Mouse (Mus musculus): ENCODE data around the gene 1110059E24Rik. TPM values are rescaled to one million over a fixed set of nuclear protein-coding genes. Genes with fewer than 3 reads are reported as not detected.
"Not testable (repeated sequence)": the region's sequence is repeated elsewhere in the genome, so short reads cannot be mapped to it uniquely, and the experiment has no call there.

1110059E24Rik gene
- 10 to 100 TPM; 20.8 TPM for total RNA-seq (2021)
- long read RNA-seq, experiment 1, transcript 1110059E24Rik-201 (4 exons, 1,614 nt): major isoform, 8 of 11 reads
- long read RNA-seq, experiment 1, partial matches to known transcripts: 0 of 11 reads
- long read RNA-seq, experiment 1, other reads (novel, unspliced or antisense): 0 of 11 reads
- long read RNA-seq, experiment 2, transcript 1110059E24Rik-201 (4 exons, 1,614 nt): major isoform, 15 of 21 reads
- long read RNA-seq, experiment 2, partial matches to known transcripts: 0 of 21 reads
- long read RNA-seq, experiment 2, other reads (novel, unspliced or antisense): 0 of 21 reads

DNA sequence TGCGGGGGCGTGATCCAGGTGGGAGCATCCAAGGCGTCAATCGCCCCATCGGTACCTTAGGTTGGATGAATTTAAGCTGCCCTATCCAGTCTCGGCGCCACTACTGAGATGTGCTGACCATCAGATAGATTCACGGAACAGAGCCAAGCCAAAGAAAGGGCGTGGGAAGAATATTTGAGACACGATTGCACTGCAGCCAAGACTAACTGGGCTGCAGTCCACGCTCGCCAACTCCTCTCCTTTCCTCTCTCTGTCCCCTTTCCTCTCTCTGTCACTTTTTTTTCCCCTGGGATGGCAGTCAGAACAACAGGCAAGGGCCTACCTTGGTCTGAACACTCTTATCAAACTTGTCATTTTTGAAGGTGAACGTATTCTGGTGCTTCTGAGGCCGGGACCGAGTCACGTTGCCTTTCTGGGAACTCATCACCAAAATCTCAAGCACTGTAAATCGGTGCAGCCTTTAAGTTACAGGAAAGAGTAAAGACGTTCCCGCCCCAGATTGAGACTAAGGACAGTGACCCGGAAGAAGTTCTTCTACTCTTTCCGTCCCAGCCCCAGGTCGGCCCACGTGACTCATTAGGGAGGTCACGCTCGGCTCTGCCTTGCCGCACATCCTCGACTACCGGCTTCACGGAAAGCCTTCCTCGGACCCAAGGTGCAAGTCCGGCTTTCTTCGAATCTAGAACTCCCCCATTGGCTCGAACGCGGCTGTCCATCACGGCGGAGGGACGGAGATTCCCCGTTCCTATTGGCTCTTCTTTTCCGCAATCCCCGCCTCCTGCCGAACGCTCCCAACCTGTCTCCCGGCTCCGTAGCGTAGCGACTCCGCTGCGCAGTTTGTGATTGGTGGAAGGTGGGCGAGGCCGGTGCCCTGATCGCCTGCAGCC is at the start of gene 1110059E24Rik:
Gene 1110059E24Rik (minus strand): TSS at position 692 of the 887 bp plus-strand sequence.
- peak; percentile 89 to 91 for DNase-seq (ENCODE audit: low spot score in 2 of 2)

DNA sequence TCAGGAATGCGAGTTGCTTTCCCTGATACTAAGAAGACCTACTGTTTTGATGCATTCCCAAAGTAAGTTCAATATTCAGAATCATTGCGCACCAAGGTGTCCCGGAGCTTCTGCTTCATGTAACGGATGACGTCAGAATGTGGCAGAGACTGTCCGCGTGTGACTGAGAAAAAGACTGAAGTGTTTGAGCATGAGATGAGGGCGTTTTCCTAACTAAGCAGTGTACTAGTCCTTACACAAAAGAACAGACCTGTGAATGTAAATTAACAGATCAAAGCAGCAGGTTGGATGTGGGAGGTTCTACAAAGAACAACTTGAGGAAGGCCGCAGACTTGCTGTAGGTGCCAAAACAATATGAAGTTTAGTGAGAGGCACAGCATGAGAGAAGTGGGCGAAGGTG is 28.2 kb upstream of the 1110059E24Rik start:
- no peak for DNase-seq (ENCODE audit: low spot score in 2 of 2)

DNA sequence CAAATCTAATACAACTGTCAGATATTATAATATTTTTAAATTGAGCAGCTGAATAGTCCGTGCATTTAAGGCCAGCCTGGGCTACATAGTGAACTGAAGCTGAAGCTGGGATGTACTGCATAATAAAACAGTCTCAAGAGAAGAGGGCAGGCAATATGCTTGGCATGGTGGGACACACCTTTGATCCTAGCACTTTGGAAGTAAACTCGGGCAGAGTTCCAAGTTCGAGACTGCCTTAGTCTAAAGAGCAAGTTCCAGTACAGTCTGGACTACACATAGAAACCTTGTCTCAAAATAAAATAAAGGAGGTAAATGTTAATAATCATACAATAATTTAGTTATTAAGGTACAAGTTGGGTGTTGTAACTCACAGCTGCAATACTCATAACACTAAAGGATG is 27.3 kb upstream of the 1110059E24Rik start:
- no peak for DNase-seq (ENCODE audit: low spot score in 2 of 2)

DNA sequence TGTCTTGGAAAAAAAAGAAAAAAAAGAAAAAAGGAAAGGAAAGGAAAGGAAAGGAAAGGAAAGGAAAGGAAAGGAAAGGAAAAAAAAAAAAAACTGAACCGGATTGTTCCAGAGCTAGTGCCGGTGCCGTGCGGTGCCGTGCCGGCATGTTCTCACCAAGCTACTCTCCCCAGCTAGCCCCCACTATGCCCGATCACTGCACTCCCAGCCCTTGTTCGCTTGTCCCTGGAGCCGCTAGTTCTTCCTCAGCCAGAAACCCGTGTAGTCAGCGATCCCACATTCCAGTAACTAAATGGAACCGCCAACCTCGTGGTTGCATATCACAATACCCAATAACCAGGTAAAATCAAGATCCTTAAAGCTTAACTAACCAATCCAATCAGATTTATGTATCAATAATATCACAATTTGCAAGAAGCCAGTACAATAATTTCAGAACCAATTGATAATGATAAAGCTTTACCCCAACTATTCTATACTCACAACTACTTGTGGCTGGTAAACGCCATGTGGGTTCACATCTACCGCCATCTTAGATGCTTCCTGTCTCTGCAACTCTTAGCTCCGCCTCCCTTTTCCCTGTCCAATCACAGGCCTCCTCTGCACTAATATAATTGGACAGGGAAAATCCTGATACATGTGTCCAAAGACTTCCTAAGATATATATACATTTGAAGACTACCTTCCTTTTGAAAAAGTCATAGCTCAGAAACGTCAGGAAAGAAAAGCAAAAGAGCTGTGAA is 21.7 kb upstream of the 1110059E24Rik start:
- DNase-seq (ENCODE audit: low spot score in 2 of 2): no peak

DNA sequence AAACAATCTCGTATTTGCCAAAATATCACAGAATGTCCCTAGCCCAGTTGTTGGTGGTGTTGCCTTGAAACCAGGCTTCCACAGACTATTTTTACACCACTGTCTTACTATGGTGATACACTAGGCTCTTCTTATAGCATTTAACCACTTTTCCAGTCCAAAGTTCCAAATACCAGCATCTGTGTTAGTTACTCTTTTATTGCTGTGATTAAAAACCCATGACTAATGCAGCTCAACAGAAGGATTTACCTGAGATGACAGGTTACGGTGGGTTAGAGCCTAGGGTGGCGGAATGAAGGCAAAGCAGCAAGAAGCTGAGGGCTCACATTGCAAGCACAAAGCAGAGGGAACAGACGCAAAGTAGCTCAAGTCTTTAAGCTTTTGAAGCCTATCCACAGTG is 16.9 kb upstream of the 1110059E24Rik start:
- DNase-seq (ENCODE audit: low spot score in 2 of 2): no peak

DNA sequence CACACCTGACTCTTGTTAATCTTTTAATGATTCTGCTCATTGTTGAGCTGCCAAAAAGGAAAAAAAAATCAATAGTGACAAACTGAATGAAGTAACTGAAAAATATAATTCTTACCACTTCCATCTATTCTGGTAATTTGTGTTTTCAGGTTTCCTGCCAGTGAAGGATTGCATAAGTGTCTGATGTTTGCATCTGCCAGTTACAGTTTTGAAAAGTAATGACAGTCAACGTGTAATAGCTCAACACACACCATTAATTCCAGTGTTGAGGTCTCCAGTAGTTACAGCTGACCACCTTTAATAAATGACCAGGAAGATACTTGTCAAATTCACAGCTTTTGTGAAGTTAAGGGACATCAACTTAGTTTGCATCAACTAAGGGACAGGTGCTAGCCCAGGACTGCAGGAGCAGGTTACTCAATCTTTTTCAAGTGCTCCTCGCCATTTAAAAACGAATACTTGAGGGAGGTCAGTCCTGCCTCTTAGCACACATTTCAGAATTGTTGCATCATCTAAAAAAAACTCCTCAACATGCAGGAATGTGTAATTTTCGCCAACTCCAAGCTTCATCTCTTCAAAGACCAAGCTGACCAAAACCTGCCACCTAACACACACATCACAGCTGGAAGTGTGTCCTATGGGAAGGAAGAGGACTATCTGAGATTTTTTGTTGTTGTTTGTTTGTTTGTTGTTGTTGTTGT is 11.1 kb upstream of the 1110059E24Rik start:
- no peak for DNase-seq (ENCODE audit: low spot score in 2 of 2)

DNA sequence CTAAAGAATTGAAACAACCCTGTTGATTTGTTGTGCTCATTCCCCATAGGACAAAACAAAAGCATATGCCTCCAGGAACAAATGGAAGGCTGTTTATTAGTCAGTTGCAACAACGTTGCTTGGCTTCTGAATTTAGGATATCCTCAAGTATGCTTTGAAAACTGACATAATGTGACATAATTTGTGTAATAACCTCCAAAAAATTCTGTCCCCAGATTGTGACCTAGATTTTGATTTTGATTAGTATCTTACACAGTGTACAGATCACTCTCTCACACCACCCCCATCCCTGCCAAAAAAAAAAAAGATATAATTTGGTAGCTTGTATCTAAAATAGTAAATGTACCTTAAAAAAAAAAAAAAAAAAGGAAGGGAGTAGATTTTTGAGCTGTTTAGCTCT is 8.0 kb upstream of the 1110059E24Rik start:
- DNase-seq (ENCODE audit: low spot score in 2 of 2): no peak

DNA sequence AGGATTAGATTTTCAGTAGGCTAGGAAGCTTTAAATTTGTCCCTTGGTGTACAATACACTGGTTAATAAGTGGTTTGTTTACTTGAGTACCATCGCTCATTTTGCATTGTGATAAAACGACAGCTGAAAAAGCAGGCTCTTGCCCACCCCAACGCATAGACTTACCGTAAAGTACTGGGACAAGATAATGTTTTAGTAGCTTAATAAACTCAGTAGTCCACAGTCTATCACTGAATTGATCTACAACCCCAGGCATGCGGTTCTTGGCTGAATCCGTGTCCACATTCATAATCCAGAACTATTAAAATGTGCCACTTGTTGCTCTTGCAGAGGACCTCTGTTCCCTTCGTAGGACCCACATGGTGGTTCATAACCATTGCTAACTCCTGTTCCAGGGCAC is 2.0 kb upstream of the 1110059E24Rik start:
- DNase-seq (ENCODE audit: low spot score in 2 of 2): no peak

DNA sequence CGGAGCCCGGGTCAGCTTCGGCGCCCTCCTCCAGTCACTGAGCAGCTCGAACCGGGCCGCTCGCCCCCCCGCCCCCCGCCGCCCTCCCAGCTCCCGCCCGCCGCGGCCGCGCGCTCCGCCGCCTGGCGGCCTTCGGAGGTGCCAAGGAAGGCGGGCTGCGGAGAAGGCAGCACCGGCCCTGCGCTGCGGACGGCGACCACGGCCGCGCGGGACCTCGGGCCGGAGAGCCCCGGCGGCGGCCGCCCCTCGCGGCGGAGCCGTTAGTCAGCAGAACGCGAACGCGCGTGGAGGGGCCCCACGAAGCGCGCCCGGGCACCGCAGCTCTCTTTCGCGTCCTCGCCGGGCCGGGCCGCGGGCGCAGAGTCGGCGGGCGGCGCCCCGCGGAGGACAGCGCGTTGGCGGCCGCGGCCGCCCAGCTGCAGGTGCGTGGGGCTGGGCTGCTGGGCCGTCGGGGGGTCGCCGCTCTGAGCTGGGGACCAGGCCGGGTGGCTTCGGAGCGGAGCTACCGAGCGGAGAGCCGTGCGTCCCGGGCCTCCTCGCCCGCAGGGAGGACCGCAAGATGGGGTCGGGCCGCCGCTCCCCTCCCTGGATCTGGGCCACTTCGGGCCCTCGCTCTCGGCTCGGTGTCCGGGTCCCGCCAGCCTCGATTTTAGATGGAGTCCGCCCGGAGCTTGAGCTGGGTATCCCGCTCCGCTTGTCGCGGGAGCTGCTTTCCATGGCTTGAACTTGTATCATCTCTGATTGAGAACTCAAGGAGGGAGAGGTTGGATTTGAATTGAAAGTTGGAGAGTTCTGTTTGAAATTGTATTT is 601 bp upstream of the 1110059E24Rik start, which contains the start of gene Abhd17b:
Gene Abhd17b (plus strand): TSS at position 14 of the 810 bp plus-strand sequence.
- peak; percentile 65 for DNase-seq (ENCODE audit: low spot score in 2 of 2)

DNA sequence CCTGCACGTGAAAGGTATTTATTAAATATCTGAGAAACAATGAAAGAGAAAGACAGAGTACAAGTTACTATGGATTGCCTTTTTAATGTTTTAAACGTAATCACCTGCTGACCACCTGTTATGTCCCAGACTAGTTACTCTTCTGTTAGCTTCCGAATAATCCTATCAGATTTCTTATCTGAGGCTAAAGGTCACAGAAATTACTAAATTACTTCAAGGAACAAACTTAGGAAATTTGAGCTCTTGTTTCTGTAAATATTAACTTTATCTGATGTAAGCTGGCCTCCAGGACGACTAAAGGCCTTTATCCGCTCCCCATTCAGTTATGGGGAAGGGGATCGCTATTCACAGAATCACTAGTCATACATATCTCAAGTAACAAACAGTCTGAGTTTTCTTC is 1.1 kb downstream of the 1110059E24Rik start:
- DNase-seq (ENCODE audit: low spot score in 2 of 2): no peak

DNA sequence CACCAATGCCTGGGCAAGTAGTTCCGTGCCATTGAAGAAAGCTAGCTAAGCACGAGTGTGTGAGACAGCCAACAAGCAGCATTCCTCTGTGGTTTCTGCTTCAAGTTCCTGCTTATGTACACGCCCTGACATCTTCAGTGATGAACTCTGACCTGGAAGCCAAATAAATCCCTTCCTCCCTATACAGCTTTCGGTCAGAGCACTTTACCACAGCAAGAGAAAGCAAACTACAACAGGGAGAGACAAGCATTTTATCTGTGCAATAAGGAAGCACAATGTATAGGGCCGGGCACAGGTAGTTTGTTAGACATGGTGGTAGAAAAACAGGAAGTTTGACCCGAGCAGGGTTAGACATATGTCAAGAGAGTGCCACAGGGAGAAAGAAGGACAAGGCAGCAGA is 6.6 kb downstream of the 1110059E24Rik start:
- no peak for DNase-seq (ENCODE audit: low spot score in 2 of 2)

DNA sequence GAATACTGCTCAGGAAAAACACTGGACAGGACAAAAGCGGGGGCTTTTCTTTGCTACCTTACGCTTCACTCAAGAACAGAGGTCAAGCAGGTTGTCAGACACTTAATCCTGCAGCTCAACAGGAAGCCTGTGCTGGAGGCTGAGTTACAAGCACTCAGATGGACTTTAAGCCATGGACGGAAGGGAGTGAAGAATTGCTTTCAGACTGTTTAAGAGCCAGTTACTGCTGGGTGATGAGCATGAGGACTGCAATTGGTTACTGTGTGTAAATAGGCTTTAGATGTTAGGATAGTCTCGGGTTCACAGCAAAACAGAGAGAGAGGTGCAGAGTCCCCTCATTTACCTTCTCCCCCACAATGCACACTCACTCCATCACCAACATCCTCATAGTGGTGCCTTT is 7.5 kb downstream of the 1110059E24Rik start:
- DNase-seq (ENCODE audit: low spot score in 2 of 2): no peak

DNA sequence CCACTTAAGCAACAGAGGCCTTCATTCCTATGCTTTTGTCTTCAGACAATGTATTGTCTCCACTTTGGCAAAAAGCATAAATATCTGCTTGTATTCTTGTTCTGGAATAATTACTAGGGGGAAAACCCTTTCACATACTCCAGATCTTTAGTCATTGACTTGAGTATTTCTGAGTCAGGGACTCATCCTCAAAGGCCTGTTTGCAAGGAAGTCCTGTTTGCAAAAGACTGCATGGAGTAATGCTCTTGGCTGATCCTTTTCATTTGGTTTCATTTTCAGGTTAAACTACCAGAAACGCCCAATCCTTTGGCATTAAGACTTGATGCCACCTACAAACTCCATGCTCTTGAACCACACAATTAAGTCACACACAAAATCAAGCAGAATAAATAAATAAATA is 8.8 kb downstream of the 1110059E24Rik start:
- DNase-seq (ENCODE audit: low spot score in 2 of 2): no peak

DNA sequence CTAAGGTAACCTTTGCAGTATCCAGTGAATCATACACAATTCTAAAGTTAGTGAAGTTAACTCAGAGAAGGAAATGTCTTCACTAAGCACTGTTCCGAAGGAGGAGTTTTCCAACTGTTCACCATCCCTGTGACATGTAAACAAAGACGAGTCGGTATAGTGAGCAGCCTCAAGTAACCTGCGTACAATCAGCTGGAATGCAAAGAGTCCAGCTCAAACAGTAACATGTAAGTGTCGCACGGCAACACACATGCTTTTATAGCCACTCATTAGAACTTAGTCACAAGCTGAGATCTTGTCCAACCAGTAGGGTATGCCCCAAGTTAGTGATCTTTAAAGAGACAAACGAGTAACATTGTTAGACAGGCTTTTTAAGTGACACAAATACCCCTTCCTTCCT is 15.1 kb downstream of the 1110059E24Rik start:
- DNase-seq (ENCODE audit: low spot score in 2 of 2): no peak

DNA sequence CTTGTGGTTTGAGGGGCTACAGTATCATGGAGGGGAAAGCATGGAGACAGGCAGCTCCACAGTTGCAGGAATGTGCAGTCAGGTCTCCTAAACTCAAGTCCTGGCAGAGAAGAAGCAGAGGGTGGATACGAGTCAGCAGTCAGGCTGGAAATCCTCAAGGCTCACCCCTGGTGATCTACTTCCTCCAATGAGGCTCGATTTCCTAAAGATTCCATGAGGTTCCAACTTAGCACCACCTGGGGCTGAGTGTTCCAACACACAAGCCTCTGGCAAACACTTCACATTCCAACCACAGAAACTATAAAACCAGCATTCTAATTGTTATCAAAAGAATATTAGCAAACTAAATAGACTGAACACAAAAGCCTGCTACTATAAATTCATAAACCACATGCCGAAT is 15.9 kb downstream of the 1110059E24Rik start:
- DNase-seq (ENCODE audit: low spot score in 2 of 2): no peak

DNA sequence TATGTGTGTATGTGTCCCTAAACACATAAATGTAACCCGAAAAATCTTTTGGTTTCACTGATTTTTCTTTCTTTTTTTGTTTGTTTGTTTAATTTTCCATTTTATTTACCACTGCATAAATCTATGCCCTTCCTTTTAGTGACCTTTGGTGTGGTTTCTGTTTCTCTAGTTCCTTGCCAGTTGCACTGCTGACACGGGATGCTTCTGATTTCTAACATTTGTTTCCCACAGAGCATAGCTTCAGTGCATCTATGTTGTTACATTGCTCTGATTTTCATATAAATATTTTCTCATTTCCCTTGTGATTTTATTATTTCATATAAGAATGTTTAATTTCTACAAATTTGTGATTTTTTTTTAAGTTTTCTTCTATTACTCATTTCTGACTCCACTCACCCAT is 17.4 kb downstream of the 1110059E24Rik start:
- DNase-seq (ENCODE audit: low spot score in 2 of 2): no peak

DNA sequence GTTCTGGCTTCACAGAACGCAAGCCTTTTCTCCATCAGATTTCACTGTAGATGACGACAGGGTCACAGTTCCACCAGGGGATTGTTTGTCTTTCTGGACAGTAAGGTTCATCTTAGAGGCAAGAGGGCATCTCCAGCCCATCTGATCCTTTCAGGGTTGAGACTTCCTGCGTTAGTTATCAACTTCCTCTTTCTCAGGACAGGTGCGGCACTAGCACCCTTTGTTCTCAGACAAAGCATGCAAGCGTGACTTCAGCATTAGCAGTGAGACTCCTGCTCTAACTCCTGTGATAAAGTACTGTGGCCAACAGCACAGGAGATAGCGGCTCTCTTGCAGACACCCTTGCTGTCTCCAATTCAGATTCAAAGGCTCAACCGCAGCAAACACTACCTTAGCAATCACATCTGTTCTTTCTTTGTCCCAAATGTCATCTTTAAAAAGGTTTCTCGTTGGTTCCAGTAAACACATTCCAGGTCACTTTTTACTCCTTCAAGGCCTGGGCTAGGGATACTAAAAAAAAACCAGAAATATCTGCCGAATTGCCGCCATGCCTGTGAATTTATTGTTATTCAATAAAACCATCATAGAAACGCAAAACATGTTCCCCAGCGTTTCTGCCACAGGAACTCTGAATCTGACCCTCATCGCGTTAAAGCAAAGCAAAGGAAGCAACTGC is 22.0 kb downstream of the 1110059E24Rik start:
- no peak for DNase-seq (ENCODE audit: low spot score in 2 of 2)

DNA sequence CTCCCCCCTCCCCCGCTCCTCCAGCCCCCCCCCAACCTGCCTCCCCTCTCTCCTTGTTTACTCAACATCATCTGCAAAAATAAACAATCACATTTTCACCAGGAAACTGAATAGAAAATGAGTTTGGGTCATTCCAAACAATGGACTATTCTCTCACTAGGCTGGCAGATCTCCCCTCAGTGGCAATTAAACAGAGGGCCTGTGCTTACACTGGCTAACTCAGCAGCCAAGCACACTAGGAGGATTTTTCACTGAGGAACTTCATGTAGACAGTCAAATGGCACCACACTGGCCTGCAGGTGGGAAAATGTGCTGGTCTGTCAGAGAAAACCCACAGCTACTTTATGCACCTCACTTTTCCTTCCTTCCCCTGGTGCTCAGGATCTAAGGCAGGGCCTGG is 23.3 kb downstream of the 1110059E24Rik start:
- no peak for DNase-seq (ENCODE audit: low spot score in 2 of 2)

DNA sequence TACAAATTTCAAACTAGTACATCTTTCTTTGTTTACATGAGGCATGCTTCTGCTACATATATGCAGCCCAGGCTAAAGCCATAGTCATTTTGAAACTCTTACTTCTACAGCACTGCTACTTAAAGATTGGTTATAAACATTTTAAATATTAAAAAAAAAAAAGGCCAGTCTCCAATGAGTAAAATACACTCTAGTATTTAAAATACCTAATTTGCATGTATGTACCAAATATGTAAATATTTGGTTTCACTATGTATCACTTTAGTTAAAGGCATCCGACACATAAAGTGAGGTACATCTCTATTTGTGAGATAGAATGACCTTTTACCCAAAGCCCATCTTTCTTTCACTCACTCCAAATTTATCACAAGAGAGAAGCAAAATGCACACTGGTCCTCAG is 23.7 kb downstream of the 1110059E24Rik start:
- no peak for DNase-seq (ENCODE audit: low spot score in 2 of 2)

DNA sequence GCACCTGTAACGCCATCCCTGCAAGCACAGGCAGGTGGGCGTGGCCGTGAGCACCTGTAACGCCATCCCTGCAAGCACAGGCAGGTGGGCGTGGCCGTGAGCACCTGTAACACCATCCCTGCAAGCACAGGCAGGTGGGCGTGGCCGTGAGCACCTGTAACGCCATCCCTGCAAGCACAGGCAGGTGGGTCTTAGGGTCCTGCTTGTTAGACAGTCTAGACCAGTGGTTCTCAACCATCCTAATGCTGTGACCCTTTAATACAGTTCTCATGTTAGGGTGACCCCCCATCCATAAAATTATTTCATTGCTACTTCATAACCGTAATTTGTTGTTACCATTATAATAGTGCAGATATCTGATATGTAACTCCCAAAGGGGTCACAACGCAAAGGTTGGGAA is 24.3 kb downstream of the 1110059E24Rik start:
- DNase-seq (ENCODE audit: low spot score in 2 of 2): not testable (repeated sequence)
